Mouse (Mus musculus): ENCODE data around the gene Srpk3.

The Srpk3 gene

GRCm38 (mm10) chrX:73805814-73806213 lies 31.6 kb downstream of the Srpk3 start:
- DNase-seq (ENCODE audit: low spot score in 2 of 2) = no peak

- no peak for DNase-seq (ENCODE audit: low spot score in 2 of 2)
These were observed 40.9 kb downstream of the Srpk3 start for GRCm38 (mm10) chrX:73815072-73815471.

- DNase-seq (ENCODE audit: low spot score in 2 of 2) = no peak
These were observed 42.5 kb downstream of the Srpk3 start for GRCm38 (mm10) chrX:73816596-73817314.

GRCm38 (mm10) chrX:73823747-73824146 lies 49.5 kb downstream of the Srpk3 start:
- no peak for DNase-seq (ENCODE audit: low spot score in 2 of 2)

GRCm38 (mm10) chrX:73824185-73825151 lies 50.3 kb downstream of the Srpk3 start, which contains the start of gene Pdzd4:
Gene Pdzd4 (minus strand): TSS chrX:73824969.
- peak in 1 of 2 experiments; percentile 9 for DNase-seq (ENCODE audit: low spot score in 2 of 2)
